8 mouse cellular contexts compared by ENCODE assay signal in the genomic region with DNA sequence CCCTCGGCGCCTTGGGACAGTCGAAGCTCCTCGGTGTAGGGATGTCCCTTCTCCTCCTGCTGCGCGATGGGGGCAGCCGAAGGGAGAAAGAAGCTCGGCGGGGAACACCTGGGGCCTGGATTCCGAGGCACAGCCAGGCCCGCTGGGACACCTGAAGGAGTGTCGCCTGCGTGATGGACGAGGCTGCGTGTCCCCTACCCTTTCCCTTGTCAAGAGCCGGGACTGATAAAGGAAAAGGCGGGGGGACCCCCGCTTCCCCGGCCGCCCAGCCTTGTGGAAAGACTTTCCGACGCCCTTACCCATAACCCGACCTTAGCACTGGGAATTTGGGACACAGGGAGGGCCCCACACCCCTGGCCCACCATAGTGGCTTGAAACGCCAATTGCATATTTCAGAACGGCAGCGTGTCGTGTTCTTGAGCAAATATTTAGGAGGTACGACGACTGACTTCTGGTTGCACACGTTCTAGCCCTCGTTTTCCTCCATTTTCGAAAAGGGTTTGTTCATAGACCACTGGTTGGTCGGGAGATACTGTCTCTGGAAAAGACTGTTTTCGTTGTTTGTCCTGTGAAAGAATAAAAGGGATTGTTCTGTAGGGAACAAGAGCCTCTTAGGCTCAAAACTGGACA. TPM values are rescaled to one million over a fixed set of nuclear protein-coding genes. Genes with fewer than 3 reads are reported as not detected.
A peak's percentile ranks its signal among the peaks of the same experiment; 100 is the strongest.
DNase-seq lines count a peak whose midpoint lies in the region; ATAC-seq lines count a peak whose summit lies in the region.

No protein-coding gene starts in this region.

- under 1% methylated on average over 31 of the region's 34 CpGs for WGBS in embryonic facial prominence, embryonic 13.5 days
- WGBS in intestine, embryonic 14.5 days = 0% methylated on average over 32 of the region's 34 CpGs
- 2% methylated on average over 31 of the region's 34 CpGs for WGBS in macrophage (ENCODE audit: missing documents)

- H3K9ac ChIP-seq in embryonic facial prominence, embryonic 13.5 days = peak overlapping the region; percentile 94
- H3K9ac ChIP-seq in intestine, embryonic 14.5 days (ENCODE audit: low read length) = peak overlapping the region; percentile 87

- H3K4me1 ChIP-seq in embryonic facial prominence, embryonic 13.5 days = peaks cover 18% of the 10 kb centered on the region; the same call in 1 of the 2 replicates
- peaks cover 19% of the 10 kb centered on the region for H3K4me1 ChIP-seq in intestine, embryonic 14.5 days (replicated peaks; ENCODE audit: control insufficient read depth, insufficient read depth, low read length)

- peaks cover 68% of the 10 kb centered on the region for H3K79me2 ChIP-seq in macrophage (ENCODE audit: inconsistent target)

- H3K9me3 ChIP-seq in embryonic facial prominence, embryonic 13.5 days = no peaks in the 10 kb centered on the region
- no peaks in the 10 kb centered on the region for H3K9me3 ChIP-seq in intestine, embryonic 14.5 days (ENCODE audit: control insufficient read depth, low read length)

- H3K27ac ChIP-seq in embryonic facial prominence, embryonic 13.5 days = peak overlapping the region; percentile 94
- peak overlapping the region; percentile 95 for H3K27ac ChIP-seq in intestine, embryonic 14.5 days (ENCODE audit: low read depth)
- peak overlapping the region; percentile 48 for H3K27ac ChIP-seq in macrophage

- H3K27me3 ChIP-seq in embryonic facial prominence, embryonic 13.5 days = no peaks in the 10 kb centered on the region
- H3K27me3 ChIP-seq in intestine, embryonic 14.5 days (replicated peaks; ENCODE audit: control insufficient read depth, insufficient read depth, low read length) = no peaks in the 10 kb centered on the region

- H3K4me3 ChIP-seq in embryonic facial prominence, embryonic 13.5 days = peak overlapping the region; percentile 92
- H3K4me3 ChIP-seq in intestine, embryonic 14.5 days (ENCODE audit: low read depth, low read length) = peak overlapping the region; percentile 92
- peak overlapping the region; percentile 96 for H3K4me3 ChIP-seq in macrophage (ENCODE audit: inconsistent target)

- H3K4me2 ChIP-seq in embryonic facial prominence, embryonic 13.5 days = peak overlapping the region; percentile 77
- peak overlapping the region; percentile 73 for H3K4me2 ChIP-seq in intestine, embryonic 14.5 days (ENCODE audit: low read length)

- peak; percentile 22 for DNase-seq in kidney, adult 9 months
- no peak for DNase-seq in kidney, postnatal 25 days
- DNase-seq in MN1 (ENCODE audit: low spot score) = peak; percentile 37
- DNase-seq in intestine, embryonic 14.5 days (ENCODE audit: low spot score) = no peak
- no peak for DNase-seq in T-cell, adult 2 months (ENCODE audit: low spot score)
- no peak for DNase-seq in urinary bladder, postnatal 25 days (ENCODE audit: low spot score)

- peak; percentile 12; the same call in 1 of the 2 replicates for ATAC-seq in embryonic facial prominence, embryonic 13.5 days (ENCODE audit: insufficient number of reproducible peaks, insufficient read depth, low FRiP score, low TSS enrichment, low read depth)
- no peak; the same call in 1 of the 2 replicates for ATAC-seq in intestine, embryonic 14.5 days (replicated peaks; ENCODE audit: low FRiP score, low TSS enrichment, low read depth)

- H3K36me3 ChIP-seq in embryonic facial prominence, embryonic 13.5 days = peaks cover 2% of the 10 kb centered on the region; the same call in 1 of the 2 replicates
- peaks cover 6% of the 10 kb centered on the region; the same call in 1 of the 2 replicates for H3K36me3 ChIP-seq in intestine, embryonic 14.5 days (ENCODE audit: control insufficient read depth, insufficient read depth, low read length)
- no peaks in the 10 kb centered on the region for H3K36me3 ChIP-seq in macrophage (ENCODE audit: inconsistent target)

RNA-seq across cellular contexts. Expression of gene Npat, which starts 0.6 kb away (rescaled TPM):
- polyA plus RNA-seq in embryonic facial prominence, embryonic 13.5 days (2015; fragmentation: Nextera tagmentation; extraction: Ambion mirVana) = 21.9 and 22.6 TPM in 2 replicates
- polyA plus RNA-seq in intestine, embryonic 14.5 days (2014; fragmentation: Nextera tagmentation; extraction: Ambion mirVana) = 22.4 and 22.8 TPM in 2 replicates
- total RNA-seq in macrophage (2018; cell fraction: chromatin; rRNA removed) = 10 to 100 TPM in 17 of 26 experiments, 1 to 10 TPM in 9; 1.9 to 18.9 (median 12.3) TPM
- 10 to 100 TPM in 4 of 26 experiments, 1 to 10 TPM in 22; 3.3 to 11.1 (median 8.1) TPM for total RNA-seq in macrophage (2018; cell fraction: cytosol; rRNA removed)
- total RNA-seq in macrophage (2018; cell fraction: nucleus; rRNA removed) = 10 to 100 TPM in 15 of 26 experiments, 1 to 10 TPM in 11; 2.9 to 24.9 (median 10.8) TPM
- polyA plus RNA-seq in macrophage (2018) = 6.9 to 9.3 TPM (median 9.2 TPM) in 3 replicates

RNA-seq across cellular contexts. Expression of gene Atm, which starts 0.9 kb away (rescaled TPM):
- polyA plus RNA-seq in embryonic facial prominence, embryonic 13.5 days (2015; fragmentation: Nextera tagmentation; extraction: Ambion mirVana) = 20.3 and 22.0 TPM in 2 replicates
- polyA plus RNA-seq in intestine, embryonic 14.5 days (2014; fragmentation: Nextera tagmentation; extraction: Ambion mirVana) = 16.4 and 20.9 TPM in 2 replicates
- total RNA-seq in macrophage (2018; cell fraction: chromatin; rRNA removed) = 100 to 1,000 TPM in 1 of 26 experiments, 10 to 100 TPM in 25; 17.0 to 119 (median 51.6) TPM
- 10 to 100 TPM in 6 of 26 experiments, 1 to 10 TPM in 20; 5.5 to 13.2 (median 8.1) TPM for total RNA-seq in macrophage (2018; cell fraction: cytosol; rRNA removed)
- 10 to 100 TPM; 13.0 to 67.5 (median 23.9) TPM for total RNA-seq in macrophage (2018; cell fraction: nucleus; rRNA removed)
- polyA plus RNA-seq in macrophage (2018) = 2.7 to 8.8 TPM (median 5.2 TPM) in 3 replicates

Comparison
In these comparisons a context has a peak if more than half of its experiments do, and no peak if none do; other contexts are left out.
1. DNase-seq: peak in kidney, adult 9 months (single experiment) and MN1 (single experiment); none in kidney, postnatal 25 days (0 of 2), intestine, embryonic 14.5 days (single experiment), T-cell, adult 2 months (single experiment) and urinary bladder, postnatal 25 days (single experiment).
2. Peak in every context shown above with its lines, with median percentiles within 50 percentile points of each other: H3K27ac ChIP-seq and H3K4me3 ChIP-seq.